In the genomic region with DNA sequence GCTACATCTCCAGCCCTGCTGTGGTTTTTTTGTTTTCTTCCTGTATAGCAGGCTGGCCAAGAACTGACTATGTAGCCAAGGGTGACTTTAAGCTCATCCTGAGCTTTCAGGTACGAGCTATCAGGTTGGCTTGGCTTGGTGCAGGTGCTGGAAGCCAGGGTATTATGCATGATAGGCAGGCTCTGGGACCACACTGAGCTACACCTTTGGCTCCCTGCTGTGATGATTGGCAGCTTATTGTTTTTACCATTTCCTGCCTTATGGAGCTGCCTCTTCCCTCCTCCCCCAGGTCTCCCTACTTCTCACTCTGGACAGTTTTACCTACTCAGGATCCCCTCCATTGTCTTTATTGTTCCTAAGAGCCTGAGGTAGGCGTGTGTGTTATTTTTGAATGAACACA, we compare ENCODE assay signal across 9 mouse cellular contexts. TPM values are rescaled to one million over a fixed set of nuclear protein-coding genes. Genes with fewer than 3 reads are reported as not detected.
DNase-seq lines count a peak whose midpoint lies in the region; ATAC-seq and TF ChIP-seq lines count a peak whose summit lies in the region.
"Had no signal": no experiment of that assay in that cellular context is flagged by ENCODE, and none has a peak within 500 bp of the region (broad histone marks: within the 10 kb centered on the region; RNA-seq: fewer than 3 reads in every experiment).

No protein-coding gene starts in this region.

- in situ Hi-C loops in ES-E14 (cut with MboI; ENCODE audit: low sequenced_read_pairs in 2 of 2, unreplicated experiment in 2 of 2) = no loop called here

- peaks cover 17% of the 10 kb centered on the region for H3K4me1 ChIP-seq in heart, embryonic 12.5 days (replicated peaks)
- H3K4me1 ChIP-seq in ES-E14 (ENCODE audit: control insufficient read depth in 2 of 2, insufficient read depth in 2 of 2, low read length in 2 of 2, poor library complexity in 1 of 2) = peaks cover 2 to 6% of the 10 kb centered on the region in 2 experiments; a peak in 2 of 4 replicates
- peaks cover 20% of the 10 kb centered on the region for H3K4me1 ChIP-seq in forebrain, embryonic 16.5 days (replicated peaks; ENCODE audit: control insufficient read depth, insufficient read depth, low read length)
- H3K4me1 ChIP-seq in liver, embryonic 16.5 days (ENCODE audit: control insufficient read depth, low read depth, low read length) = peaks cover 17% of the 10 kb centered on the region

- H3K9me3 ChIP-seq in heart, embryonic 12.5 days (replicated peaks) = no peaks in the 10 kb centered on the region
- H3K9me3 ChIP-seq in ES-E14 (ENCODE audit: control insufficient read depth, insufficient read depth, low read depth, low read length) = no peaks in the 10 kb centered on the region
- no peaks in the 10 kb centered on the region for H3K9me3 ChIP-seq in forebrain, embryonic 16.5 days (ENCODE audit: control insufficient read depth, low read length)
- H3K9me3 ChIP-seq in liver, embryonic 16.5 days (replicated peaks; ENCODE audit: control insufficient read depth, low read length) = no peaks in the 10 kb centered on the region

- H3K4me2 ChIP-seq in heart, embryonic 12.5 days = peak overlapping the region; percentile 84
- peak overlapping the region; percentile 93 for H3K4me2 ChIP-seq in forebrain, embryonic 16.5 days (ENCODE audit: low read length)
- H3K4me2 ChIP-seq in liver, embryonic 16.5 days (ENCODE audit: low read depth, low read length) = peak overlapping the region; percentile 89

- H3K4me3 ChIP-seq in heart, embryonic 12.5 days = peak overlapping the region; percentile 75
- peak overlapping the region; percentile 82 to 91; a peak in 3 of 4 replicates for H3K4me3 ChIP-seq in ES-E14 (ENCODE audit: insufficient read depth in 1 of 2, low read depth in 1 of 2, low read length in 2 of 2, poor library complexity in 1 of 2, severe bottlenecking in 1 of 2)
- H3K4me3 ChIP-seq in forebrain, embryonic 16.5 days (replicated peaks; ENCODE audit: low read length) = peak overlapping the region; percentile 98
- H3K4me3 ChIP-seq in liver, embryonic 16.5 days (ENCODE audit: low read depth, low read length) = peak overlapping the region; percentile 97

- 69% methylated on average over 2 of the region's 2 CpGs for WGBS in heart, embryonic 12.5 days
- 43% methylated on average over 2 of the region's 2 CpGs for WGBS in forebrain, embryonic 16.5 days
- 78% methylated on average over 2 of the region's 2 CpGs for WGBS in liver, embryonic 16.5 days (ENCODE audit: insufficient replicate concordance)

- ATAC-seq in heart, embryonic 12.5 days (ENCODE audit: insufficient number of reproducible peaks, low FRiP score) = no peak
- ATAC-seq in forebrain, embryonic 16.5 days = no peak
- no peak for ATAC-seq in liver, embryonic 16.5 days (ENCODE audit: low read depth)
- no peak for ATAC-seq in CD4-positive, CD25-positive, alpha-beta regulatory T cell, adult 4 months

- no peaks in the 10 kb centered on the region for H3K27me3 ChIP-seq in heart, embryonic 12.5 days (replicated peaks)
- H3K27me3 ChIP-seq in forebrain, embryonic 16.5 days (replicated peaks; ENCODE audit: control insufficient read depth, insufficient read depth, low read length) = no peaks in the 10 kb centered on the region
- H3K27me3 ChIP-seq in liver, embryonic 16.5 days (ENCODE audit: control insufficient read depth, insufficient read depth, low read depth, low read length) = no peaks in the 10 kb centered on the region

- H3K27ac ChIP-seq in heart, embryonic 12.5 days (ENCODE audit: poor library complexity, severe bottlenecking) = no peak overlapping the region
- H3K27ac ChIP-seq in ES-E14 (ENCODE audit: insufficient read depth, low read depth, low read length, poor library complexity, severe bottlenecking) = no peak overlapping the region
- H3K27ac ChIP-seq in forebrain, embryonic 16.5 days (ENCODE audit: low read length) = no peak overlapping the region
- no peak overlapping the region for H3K27ac ChIP-seq in liver, embryonic 16.5 days (ENCODE audit: low read length)

- H3K9ac ChIP-seq in heart, embryonic 12.5 days = peak overlapping the region; percentile 92
- H3K9ac ChIP-seq in ES-E14 (ENCODE audit: insufficient read depth, low read depth, low read length, poor library complexity, severe bottlenecking) = no peak overlapping the region
- H3K9ac ChIP-seq in forebrain, embryonic 16.5 days (replicated peaks; ENCODE audit: low read depth, low read length) = no peak overlapping the region
- H3K9ac ChIP-seq in liver, embryonic 16.5 days (ENCODE audit: low read depth, low read length) = peak overlapping the region; percentile 21; the same call in 1 of the 2 replicates

- peaks cover 32% of the 10 kb centered on the region for H3K36me3 ChIP-seq in heart, embryonic 12.5 days
- peaks cover 11% of the 10 kb centered on the region for H3K36me3 ChIP-seq in ES-E14 (ENCODE audit: control insufficient read depth, insufficient read depth, low read length, poor library complexity, severe bottlenecking)
- peaks cover 8% of the 10 kb centered on the region for H3K36me3 ChIP-seq in forebrain, embryonic 16.5 days (ENCODE audit: control insufficient read depth, insufficient read depth)
- peaks cover 14% of the 10 kb centered on the region for H3K36me3 ChIP-seq in liver, embryonic 16.5 days (ENCODE audit: control insufficient read depth, insufficient read depth)

- no peak for DNase-seq in heart, adult 9 months (ENCODE audit: low spot score in 2 of 2)
- DNase-seq in ES-E14 (ENCODE audit: low read depth, low spot score) = peak; percentile 72
- DNase-seq in spleen, adult 18-20 months = no peak
- no peak for DNase-seq in c-Kit-positive CD71-positive TER-119-positive erythroid progenitor cells, embryonic 14.5 days (ENCODE audit: low spot score)

TF ChIP-seq in ES-E14, 5 proteins besides CTCF, POLR2A, EP300 and RAD21:
- TF ChIP-seq ZNF384 (IDR thresholded peaks at IDR 0.05; ENCODE audit: low read depth, low read length) (no peak), ZC3H11A (IDR thresholded peaks at IDR 0.05; ENCODE audit: borderline replicate concordance, low read depth, low read length) (no peak), MAFK (IDR thresholded peaks at IDR 0.05; ENCODE audit: insufficient read depth, low read depth, low read length) (0 out of 2 replicates have a peak, but pooled peaks have one; percentile 3)

RNA-seq across cellular contexts. Expression of gene 4930535I16Rik, which starts 1.0 kb away (rescaled TPM):
- not detected in 2 replicates for polyA plus RNA-seq in heart, embryonic 12.5 days (2016; fragmentation: Nextera tagmentation; extraction: Ambion mirVana)
- 1.8 and 2.4 TPM in 2 replicates for total RNA-seq in ES-E14 (2012; rRNA removed)
- polyA plus RNA-seq in forebrain, embryonic 16.5 days (2015; fragmentation: Nextera tagmentation; extraction: Ambion mirVana) = not detected in 2 replicates
- polyA plus RNA-seq in liver, embryonic 16.5 days (2015; fragmentation: Nextera tagmentation; extraction: Ambion mirVana) = not detected in 2 replicates
- polyA plus RNA-seq in CD4-positive, CD25-positive, alpha-beta regulatory T cell, adult 4 months (2017; shearing (Covaris generic)) = not detected
- total RNA-seq: neutrophil, adult 5-6 weeks had no signal

RNA-seq across cellular contexts. Expression of gene Rragc, which starts 1.6 kb away (rescaled TPM):
- polyA plus RNA-seq in heart, embryonic 12.5 days (2016; fragmentation: Nextera tagmentation; extraction: Ambion mirVana) = 47.8 and 50.1 TPM in 2 replicates
- total RNA-seq in ES-E14 (2012; rRNA removed) = 17.0 and 24.0 TPM in 2 replicates
- 44.7 and 54.8 TPM in 2 replicates for polyA plus RNA-seq in forebrain, embryonic 16.5 days (2015; fragmentation: Nextera tagmentation; extraction: Ambion mirVana)
- polyA plus RNA-seq in liver, embryonic 16.5 days (2015; fragmentation: Nextera tagmentation; extraction: Ambion mirVana) = 19.0 and 19.4 TPM in 2 replicates
- 1 to 10 TPM; 4.6 to 7.7 TPM for polyA plus RNA-seq in CD4-positive, CD25-positive, alpha-beta regulatory T cell, adult 4 months (2017; shearing (Covaris generic))

RNA-seq across cellular contexts. Expression of gene Mycbp, which starts 14.2 kb away (rescaled TPM):
- 65.6 and 69.9 TPM in 2 replicates for polyA plus RNA-seq in heart, embryonic 12.5 days (2016; fragmentation: Nextera tagmentation; extraction: Ambion mirVana)
- 40.9 and 49.5 TPM in 2 replicates for total RNA-seq in ES-E14 (2012; rRNA removed)
- 34.1 and 38.8 TPM in 2 replicates for polyA plus RNA-seq in forebrain, embryonic 16.5 days (2015; fragmentation: Nextera tagmentation; extraction: Ambion mirVana)
- polyA plus RNA-seq in liver, embryonic 16.5 days (2015; fragmentation: Nextera tagmentation; extraction: Ambion mirVana) = 41.6 and 47.0 TPM in 2 replicates
- 10 to 100 TPM; 13.7 to 14.9 TPM for polyA plus RNA-seq in CD4-positive, CD25-positive, alpha-beta regulatory T cell, adult 4 months (2017; shearing (Covaris generic))

RNA-seq across cellular contexts. Expression of gene 4933427I04Rik, which starts 59.4 kb away (rescaled TPM):
- polyA plus RNA-seq in heart, embryonic 12.5 days (2016; fragmentation: Nextera tagmentation; extraction: Ambion mirVana) = not detected in 2 replicates
- not detected in 2 replicates for total RNA-seq in ES-E14 (2012; rRNA removed)
- polyA plus RNA-seq in forebrain, embryonic 16.5 days (2015; fragmentation: Nextera tagmentation; extraction: Ambion mirVana) = 0.09 and 0.25 TPM in 2 replicates
- not detected in 2 replicates for polyA plus RNA-seq in liver, embryonic 16.5 days (2015; fragmentation: Nextera tagmentation; extraction: Ambion mirVana)
- polyA plus RNA-seq in CD4-positive, CD25-positive, alpha-beta regulatory T cell, adult 4 months (2017; shearing (Covaris generic)) = not detected
- total RNA-seq: neutrophil, adult 5-6 weeks had no signal

Comparison
In these comparisons a context has a peak if more than half of its experiments do, and no peak if none do; other contexts are left out.
1. H3K9ac ChIP-seq: peak in heart, embryonic 12.5 days (single experiment) and liver, embryonic 16.5 days (single experiment); none in ES-E14 (single experiment) and forebrain, embryonic 16.5 days (single experiment).
2. Peak in every context shown above with its lines, with median percentiles within 50 percentile points of each other: H3K4me2 ChIP-seq and H3K4me3 ChIP-seq.